Mouse (Mus musculus): Measurements from ENCODE around the gene Gmpr.

- no peak for TF ChIP-seq CTCF (IDR thresholded peaks at IDR 0.05; ENCODE audit: low read depth)
- TF ChIP-seq EP300 (IDR thresholded peaks at IDR 0.05; ENCODE audit: low read depth): no peak
These were observed 52.0 kb downstream of the Gmpr start for GRCm38 (mm10) chr13:45559258-45559657.
